Mouse (Mus musculus) large intestine, adult 2 months (tissue): ENCODE results near the gene Slc7a7. TPM values are rescaled to one million over a fixed set of nuclear protein-coding genes. Genes with fewer than 3 reads are reported as not detected.

Experiments
- DNase-seq: peaks from one replicate; pipeline ENCODE4 v3.0.0-alpha.2; 2012; ENCODE audit warnings: low read depth, low spot score
- WGBS: fragments of 180-500 bp; shearing (Covaris S2); methylation state at CpG from one replicate; pipeline ENCODE4 v1.1.7; 2018; 5-methylcytosine and 5-hydroxymethylcytosine counted together
- polyA plus RNA-seq: library from polyadenylated mRNA; depleted of rRNA; stranded (reverse); fragments of >200 nt; gene quantifications from 2 replicates; pipeline ENCODE4 v1.2.3, GENCODE M21; 2012

Slc7a7 gene
- polyA plus RNA-seq, 1 experiment, result 211 TPM

DNA sequence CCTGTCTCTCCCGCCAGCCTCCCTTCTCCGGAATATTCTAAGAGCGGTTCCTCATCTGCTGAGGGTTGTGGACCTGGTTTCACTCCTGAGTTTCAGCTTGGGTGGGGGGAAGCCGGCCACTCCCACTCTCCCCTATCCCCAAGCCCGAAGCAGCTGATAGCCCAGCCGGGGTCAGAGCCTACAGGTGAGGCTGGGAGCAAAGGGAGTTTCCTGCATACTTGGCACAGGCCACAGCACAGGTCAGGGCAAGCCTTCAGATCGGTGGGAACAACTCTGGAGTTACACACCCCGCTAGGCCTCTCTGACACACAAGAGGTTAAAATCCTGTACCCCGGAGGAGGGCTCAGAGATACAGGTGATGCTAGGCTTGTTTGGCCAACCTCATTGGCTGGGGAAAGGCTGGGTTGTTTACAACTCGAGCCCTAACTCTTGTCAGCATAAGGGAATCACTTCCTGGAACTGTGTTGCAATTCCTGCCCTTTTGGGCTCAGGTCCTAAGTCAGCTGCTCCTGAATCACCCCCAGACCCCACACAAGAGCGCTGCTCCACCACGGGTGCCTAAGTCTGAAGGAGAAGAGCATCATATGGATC, 16.5 kb upstream of the Slc7a7 start:
- 18% methylated on average over 12 of the region's 12 CpGs for WGBS
- DNase-seq, result no peak

DNA sequence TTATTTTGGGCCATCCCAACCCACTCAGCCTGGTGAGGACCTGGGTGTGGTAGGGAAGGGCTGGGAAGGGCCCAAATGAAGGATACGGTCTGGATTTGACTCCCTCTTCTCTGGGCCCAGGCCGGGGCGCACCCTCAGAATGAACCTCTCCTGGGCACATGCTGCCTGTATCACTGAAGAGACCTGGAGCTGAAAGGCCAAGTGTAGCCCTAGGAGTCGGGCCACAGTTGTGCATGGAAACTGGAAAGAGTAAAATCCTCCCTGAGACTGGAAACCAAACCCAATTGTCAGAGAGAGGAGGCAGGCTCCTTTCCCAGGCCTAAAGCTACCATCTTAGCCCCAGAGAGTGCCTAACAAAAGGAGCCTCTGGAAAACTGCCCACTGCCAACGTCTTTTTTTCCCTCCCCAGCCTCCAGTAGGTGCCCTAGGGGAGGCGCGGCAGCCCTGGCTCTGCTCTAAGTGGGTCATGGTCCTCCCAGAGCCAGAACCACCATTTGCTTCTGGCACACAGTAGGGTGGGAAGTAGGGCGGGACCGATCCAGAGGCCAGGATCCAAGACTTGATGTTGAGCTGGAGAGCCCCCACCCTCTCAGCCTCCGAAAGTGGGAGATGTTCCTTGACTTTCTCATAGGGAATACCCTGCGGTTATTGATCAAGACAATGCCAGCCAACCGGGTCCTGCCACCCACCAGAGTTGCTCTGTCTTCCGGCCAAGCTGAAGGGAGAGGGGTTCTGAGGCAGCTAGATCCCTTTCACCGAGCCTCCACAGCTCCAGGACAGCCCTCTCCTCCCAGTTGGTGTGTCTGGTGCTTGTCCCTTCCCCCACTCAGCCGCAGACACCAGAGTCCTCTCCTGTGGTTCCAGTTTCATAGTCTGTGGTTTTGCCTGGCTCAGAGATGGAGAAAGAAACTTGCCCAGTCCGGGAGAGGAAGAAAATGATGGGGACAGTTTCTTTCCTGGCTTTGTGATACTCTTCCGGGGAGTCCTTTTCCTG, 15.6 kb upstream of the Slc7a7 start:
- 12% methylated on average over 17 of the region's 17 CpGs for WGBS

DNA sequence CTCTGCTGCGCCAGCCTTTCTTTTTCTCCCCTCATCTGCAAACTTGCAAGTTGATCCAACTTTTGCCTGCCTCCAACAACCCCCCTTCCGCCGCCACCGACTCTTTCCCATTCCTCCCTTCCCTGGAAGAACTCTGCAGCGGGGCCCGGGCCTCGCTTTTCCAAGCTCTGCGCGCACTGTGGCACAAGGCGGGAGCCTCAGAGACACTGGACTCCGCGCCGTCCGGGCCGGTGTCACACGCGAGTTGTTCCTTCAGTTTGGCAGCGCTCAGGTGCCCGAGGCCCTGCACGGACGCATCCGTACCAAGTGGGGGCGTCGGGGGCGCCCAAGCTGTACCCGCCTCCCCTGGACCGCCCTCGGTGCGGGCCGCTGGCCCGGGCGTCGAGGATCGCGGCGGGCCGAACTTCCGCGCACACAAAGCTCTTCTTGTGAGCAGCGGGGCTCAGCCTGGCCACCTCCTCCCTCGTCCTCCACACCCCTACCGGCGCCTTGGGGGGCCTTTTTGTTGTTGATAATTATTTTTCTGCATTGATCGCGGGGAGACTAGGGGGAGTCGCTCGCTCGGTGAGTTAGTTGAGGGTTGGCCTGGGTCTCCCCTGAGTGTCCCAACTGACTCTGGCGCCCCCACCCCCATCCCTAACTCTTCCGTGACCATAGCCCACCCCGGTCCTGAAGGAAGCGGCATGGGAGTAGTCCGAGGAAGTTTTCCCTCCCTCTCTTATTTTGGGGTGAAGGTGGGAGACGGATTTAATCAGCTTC, 14.7 kb upstream of the Slc7a7 start:
- 2% methylated on average over 54 of the region's 54 CpGs for WGBS

More for the DNA sequence above, 15.6 kb upstream of the Slc7a7 start:
- no peak for DNase-seq

DNA sequence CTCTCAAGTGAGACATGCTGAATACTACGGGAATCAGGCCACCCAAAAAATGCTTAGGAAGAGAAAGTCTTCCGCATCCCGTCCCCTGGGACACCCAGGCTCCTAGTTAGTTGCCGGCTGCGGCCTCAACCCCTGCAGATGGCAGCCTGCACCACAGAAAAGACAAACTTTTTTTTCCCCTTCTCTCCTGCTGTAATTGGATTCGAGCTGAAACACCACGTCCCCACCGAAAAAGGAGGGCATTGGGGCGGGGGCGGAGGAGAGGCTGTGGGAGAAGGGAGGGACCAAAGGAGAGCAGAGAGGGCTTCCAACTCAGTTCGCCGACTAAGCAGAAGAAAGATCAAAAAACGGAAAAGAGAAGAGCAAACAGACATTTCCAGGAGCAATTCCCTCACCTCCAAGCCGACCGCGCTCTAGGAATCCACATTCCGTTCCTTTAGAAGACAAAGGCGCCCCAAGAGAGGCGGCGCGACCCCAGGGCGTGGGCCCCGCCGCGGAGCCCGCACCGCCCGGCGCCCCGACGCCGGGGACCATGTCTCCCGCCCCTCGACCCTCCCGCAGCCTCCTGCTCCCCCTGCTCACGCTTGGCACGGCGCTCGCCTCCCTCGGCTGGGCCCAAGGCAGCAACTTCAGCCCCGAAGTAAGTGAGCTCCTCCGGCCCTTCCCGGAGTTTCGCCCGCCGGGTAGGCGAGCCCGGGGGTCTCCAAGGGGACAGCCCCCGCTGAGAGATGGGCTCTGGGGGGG, 13.9 kb upstream of the Slc7a7 start, which contains the start of gene Mmp14:
Gene Mmp14, plus strand, starts transcription at position 279 of the 744 bp plus-strand sequence.
- no peak for DNase-seq
- WGBS, result 3% methylated on average over 49 of the region's 49 CpGs

More for the DNA sequence above, 14.7 kb upstream of the Slc7a7 start:
- no peak for DNase-seq

DNA sequence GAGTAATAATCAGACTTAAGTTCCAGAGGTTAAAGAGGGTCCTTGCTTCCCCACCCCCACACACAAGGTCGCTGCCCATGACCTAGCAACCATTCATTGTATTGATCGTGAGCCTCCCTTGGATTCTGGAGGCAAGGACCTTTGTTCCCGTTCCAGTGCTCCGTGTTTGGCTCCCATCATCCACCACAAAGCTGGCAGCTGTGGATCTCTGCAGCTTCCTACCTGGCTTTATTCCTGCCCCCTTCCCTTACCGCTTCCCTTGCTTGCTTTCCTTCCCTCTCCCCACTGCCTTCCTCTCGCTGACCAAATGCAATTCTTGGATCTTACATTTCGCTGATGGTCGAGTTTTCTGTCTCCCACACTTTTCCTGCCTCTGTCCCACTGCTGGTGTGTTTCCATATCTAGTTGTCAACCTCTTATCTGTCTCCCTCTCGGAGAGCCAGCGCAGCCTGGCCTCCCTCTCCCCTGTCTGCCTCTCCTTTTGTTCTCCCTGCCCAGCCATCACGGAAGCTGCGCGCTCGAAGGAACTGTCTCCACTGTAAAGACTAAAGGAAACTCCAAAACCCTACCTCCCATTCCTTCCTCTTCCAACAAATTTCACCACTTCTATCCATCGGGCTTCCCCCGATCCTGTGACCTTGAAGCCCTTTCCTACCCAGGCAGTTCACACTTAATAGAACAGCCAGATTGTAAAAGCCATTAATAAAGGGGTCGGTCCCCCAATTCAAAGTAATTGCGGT, 13.0 kb upstream of the Slc7a7 start:
- WGBS, result 12% methylated on average over 18 of the region's 18 CpGs
- no peak for DNase-seq

DNA sequence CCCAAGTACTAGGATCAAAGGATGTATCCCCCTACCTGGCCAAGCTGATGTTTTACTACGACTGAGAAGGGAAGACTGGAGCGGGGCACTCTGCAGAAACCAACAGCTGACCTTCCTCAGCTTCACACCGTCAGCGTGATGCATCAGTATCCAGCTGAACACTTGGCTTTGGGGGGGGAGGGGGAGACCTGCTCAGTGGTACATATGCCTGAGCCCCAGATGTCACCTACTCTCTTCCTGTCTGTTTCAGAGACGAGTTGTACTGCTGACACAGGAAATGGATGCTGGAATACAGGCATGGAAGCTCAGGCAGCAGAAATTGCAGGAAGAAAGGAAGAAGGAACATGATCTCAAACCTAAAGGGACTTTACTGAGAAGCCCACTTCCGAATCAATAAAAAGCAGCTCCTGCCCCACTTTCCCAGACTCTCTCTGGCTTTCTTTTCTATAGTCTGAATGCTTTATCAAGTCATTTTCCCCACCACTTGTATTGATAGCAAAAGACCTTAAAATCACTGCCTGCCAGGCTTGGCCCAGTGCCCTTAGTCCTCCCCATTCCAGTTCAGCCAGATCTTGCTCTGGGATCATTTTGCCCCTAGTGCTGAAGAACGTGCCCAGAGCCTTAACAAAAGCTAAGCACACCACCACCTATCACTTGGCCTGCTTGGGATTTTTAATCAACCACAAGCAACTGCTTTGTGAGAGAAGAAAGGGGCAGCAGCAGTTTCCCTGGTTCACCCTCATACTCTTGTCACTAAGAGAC, 11.9 kb upstream of the Slc7a7 start:
- WGBS, result 41% methylated on average over 7 of the region's 7 CpGs
- DNase-seq, result no peak

DNA sequence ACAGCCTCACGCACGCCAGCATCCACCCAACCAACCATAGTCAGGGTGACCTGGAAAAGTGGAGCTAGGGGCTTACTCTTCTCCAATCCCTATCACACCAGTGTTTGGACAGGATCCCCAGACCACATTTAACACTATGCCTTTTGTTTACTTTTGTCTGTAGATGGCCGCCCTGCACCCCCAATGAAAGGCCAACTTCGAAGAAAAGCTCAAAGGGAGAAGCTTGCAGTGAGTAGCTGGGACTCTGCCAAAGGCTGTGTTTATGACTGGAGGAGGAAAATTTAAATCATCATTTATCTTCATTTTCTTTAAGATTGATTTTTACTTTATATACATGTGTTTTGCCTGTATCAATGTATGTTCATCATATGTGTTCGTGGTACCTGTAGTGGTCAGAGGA, 10.8 kb upstream of the Slc7a7 start:
- DNase-seq, result no peak
- 83% methylated on average over 5 of the region's 5 CpGs for WGBS

DNA sequence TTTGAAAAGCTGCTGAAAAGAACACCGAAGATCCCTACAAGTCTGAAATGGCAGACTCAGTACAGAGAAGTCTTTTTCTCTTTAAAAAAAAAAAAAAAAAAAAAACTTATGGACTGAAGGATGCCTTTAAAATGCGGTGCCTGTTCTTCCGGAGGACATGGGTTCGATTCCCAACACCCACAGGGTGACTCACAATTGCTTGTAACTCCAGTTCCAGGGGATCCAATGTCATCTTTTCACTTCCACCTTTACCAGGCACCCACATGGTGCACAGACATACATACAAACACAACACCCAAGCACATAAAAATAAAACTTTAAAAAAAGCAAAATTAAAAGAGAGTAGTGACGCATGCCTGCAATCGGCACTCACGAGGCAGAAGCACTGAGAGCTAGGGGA, 10.1 kb upstream of the Slc7a7 start:
- WGBS, result 73% methylated on average over 7 of the region's 7 CpGs
- no peak for DNase-seq

DNA sequence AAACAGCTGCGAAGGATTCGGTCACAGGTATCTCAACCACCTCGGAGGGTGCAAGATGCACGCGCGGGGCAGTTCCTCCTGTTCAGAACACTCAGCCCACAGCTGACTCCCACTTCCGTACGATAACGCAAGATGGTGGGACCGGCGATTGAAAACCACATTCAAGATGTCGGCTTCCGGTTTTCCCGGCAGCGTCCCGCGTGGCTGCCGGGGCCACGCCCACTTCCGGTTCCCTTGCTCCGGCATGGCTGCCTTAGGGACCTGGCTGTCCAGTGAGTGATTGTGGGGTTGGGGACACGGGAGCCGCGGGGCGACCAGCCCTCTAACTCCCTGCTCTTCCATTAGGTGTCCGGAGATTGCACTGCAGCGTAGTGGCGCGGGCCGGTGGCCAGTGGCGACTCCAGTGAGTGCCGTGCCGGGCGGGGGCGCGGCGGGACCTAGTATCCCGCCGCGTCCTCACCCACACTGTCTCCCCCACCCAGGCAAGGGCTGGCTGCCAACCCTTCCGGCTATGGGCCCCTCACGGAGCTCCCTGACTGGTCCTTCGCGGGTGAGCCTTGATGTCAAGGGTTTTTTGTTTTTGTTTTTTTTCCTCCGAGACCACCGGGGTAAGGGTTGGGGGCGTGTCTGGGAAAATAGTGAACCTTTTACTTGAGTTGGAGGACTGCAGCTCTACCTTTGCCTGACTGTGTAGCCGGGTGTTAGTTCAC, 9.3 kb upstream of the Slc7a7 start, which contains the start of gene Mrpl52:
Gene Mrpl52, plus strand, starts transcription at position 221 of the 710 bp plus-strand sequence.
- no peak for DNase-seq
- WGBS, result under 1% methylated on average over 48 of the region's 48 CpGs

DNA sequence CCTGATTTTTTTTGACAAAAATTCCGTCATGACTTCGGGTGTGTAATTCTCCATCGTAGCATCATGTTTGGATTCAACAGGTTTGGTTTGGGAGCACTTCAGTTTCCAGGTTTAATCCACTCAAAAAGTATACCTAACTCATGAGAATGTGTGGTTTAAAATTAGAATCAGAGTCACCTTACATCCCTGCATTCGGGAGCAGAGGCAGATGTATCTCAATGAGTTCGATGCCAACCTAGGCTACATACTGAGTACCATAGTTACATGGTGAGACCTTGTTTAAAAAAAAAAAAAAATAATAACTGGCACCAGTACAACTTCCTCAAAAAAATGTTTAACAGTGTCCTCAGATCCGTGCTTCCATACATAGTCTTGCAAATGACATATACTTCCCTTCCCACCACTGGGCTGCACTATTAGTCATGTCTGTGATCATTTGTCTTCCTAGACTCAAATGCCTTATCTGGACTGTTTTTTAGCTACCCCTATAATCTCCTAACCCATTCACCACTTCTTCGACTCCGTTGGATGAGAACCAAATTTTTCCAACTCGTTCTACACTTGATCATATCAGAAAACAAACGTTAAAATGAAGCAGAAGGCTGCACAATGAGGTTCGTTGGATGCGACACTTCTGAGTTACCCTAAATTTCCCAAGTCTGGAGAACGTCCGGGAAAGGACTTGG, 8.6 kb upstream of the Slc7a7 start:
- WGBS, result 31% methylated on average over 14 of the region's 14 CpGs
- DNase-seq, result no peak

DNA sequence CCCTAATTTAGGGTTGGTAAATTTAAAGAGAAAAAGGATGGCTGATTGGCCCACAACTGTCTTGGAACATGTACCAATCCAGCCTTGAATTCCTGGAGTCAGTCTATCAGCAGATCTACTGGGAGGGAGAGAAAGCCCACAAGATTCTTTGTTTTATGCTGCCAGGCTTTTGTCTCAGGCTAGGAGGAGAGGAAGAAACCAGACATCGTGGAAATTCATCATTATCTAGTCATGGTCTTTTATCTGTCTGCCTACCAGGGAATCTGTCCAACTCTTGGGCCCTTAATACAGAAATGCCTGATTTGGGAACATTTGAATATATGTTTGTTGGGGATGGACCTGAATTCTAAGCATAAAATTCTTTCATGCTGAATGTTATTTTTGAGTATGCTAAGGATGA, 8.0 kb upstream of the Slc7a7 start:
- DNase-seq, result no peak
- WGBS, result 95% methylated on average over 1 of the region's 1 CpGs

DNA sequence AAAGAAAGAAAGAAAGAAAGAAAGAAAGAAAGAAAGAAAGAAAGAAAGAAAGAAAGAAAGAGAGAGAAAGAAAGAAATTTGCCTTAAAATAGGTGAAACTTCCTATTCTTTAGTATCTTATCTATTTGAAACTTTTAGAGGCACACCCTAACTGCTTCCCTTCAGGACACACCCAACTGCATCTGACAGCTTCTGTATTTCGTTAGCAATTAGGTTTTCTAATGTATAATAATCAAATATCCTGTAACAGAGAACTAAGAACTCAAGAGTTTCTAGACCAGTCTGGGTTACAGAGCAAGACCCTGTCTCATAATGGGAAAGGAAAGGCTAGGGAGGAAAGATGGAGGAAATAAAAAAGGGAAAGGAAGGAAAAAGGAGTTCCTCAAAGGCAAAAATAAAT, 7.1 kb upstream of the Slc7a7 start:
- 29% methylated on average over 1 of the region's 1 CpGs for WGBS
- no peak for DNase-seq

DNA sequence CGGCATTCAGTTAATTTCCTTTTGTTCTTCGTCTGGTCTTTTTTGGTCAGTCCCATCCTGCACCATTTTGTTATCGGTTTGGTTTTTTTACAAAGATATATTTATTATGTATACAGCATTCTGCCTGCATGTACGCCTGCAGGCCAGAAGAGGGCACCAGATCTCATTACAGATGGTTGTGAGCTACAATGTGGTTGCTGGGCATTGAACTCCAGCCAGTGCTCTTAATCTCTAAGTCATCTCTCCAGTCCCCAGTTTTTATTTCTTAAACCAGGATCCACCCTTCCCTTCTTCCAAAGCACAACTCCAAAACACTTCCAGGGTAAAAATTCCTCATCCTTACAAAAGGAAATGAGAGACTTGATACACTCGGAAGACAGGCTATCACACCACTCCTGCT, 5.8 kb upstream of the Slc7a7 start:
- 62% methylated on average over 5 of the region's 5 CpGs for WGBS
- DNase-seq, result no peak

DNA sequence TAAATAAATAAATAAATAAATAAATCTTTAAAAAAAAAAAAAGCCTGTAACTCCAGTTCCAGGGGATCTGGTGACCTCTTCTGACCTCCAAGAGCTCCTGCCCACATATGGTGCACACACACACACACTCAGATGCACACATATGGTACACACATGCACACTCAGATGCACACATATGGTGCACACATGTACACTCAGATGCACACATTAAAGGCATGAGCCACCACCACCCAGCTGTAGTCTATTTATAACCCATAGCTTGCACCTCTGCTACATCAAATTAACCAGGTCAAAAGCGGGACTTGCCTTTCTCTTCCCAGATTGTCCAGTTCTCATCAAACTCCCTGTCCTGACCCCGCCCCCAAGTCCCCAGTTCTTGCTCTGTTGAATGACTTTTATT, 3.4 kb upstream of the Slc7a7 start:
- WGBS, result 46% methylated on average over 2 of the region's 2 CpGs
- DNase-seq, result no peak

DNA sequence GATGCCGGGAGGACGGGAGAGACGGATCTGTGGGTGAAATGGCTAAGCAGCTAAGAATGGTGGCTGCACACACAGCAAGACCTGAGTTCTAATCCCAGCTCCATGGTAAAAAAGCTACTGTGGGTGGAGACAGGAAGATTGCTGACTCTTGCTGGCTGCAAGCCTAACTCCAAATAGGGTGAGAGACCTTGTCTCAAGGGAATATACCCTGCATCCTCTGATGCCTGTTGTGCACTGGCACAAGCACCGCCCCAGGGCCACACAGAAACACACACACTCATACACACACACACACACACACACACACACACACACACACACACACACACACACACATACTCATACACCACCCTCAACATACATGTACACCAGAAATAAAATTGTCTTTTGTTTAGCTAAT, 750 bp downstream of the Slc7a7 start:
- 78% methylated on average over 4 of the region's 4 CpGs for WGBS
- DNase-seq, result no peak

DNA sequence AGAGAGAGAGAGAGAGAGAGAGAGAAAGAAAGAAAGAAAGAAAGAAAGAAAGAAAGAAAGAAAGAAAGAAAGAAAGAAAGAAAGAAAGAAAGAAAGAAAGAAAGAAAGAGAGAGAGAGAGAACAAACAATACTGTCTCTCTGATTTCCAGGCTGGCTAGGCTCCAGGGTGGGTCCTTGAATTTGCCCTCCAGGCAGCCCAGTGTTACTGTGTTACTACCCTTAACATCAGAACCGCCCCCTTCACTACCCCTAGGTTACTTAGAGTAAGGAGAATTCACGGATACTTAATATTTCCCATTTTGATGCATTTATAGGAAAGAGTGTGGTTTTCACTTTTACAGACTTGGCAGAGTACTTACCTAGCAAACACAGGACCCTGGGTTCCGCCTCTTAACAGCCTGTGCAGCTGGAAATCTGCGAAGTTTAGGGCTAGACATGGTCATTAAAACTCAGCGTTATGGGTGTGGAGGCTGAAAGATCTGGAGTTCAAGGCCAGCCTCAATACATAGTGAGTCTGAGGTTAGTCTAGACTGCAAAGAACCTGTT, 1.3 kb downstream of the Slc7a7 start:
- WGBS, result 41% methylated on average over 5 of the region's 5 CpGs
- DNase-seq, result no peak
